Mouse (Mus musculus) hindbrain, embryonic 11.5 days (tissue): ENCODE results near the gene Aloxe3. TPM values are rescaled to one million over a fixed set of nuclear protein-coding genes. Genes with fewer than 3 reads are reported as not detected.
A peak's percentile ranks its signal among the peaks of the same experiment; 100 is the strongest.
"Not testable (repeated sequence)": the region's sequence is repeated elsewhere in the genome, so short reads cannot be mapped to it uniquely, and the experiment has no call there.

ENCODE experiments used
- ATAC-seq: fragments of 200-750 bp; cut with Nextera tagmentation; 2 replicates; pipeline ENCODE4 v1.8.0; 2017; ENCODE audit warnings: mild to moderate bottlenecking, moderate TSS enrichment, moderate library complexity; ENCODE audit not compliant: low FRiP score
- DNase-seq: peaks from one replicate; pipeline ENCODE4 v3.0.0-alpha.2; 2015; ENCODE audit warnings: low spot score
- H3K27ac ChIP-seq: fragments of 300-500 bp; sonication (generic); 2 replicates; pipeline ENCODE4 v1.5.1; 2014; ENCODE audit warnings: mild to moderate bottlenecking, low read depth, low read length
- H3K27me3 ChIP-seq: fragments of 300-500 bp; sonication (generic); 2 replicates; pipeline ENCODE4 v1.6.1; 2014; ENCODE audit warnings: mild to moderate bottlenecking, low read length, moderate library complexity, mixed read lengths; ENCODE audit not compliant: control insufficient read depth, insufficient read depth
- H3K36me3 ChIP-seq: fragments of 300-500 bp; sonication (generic); 2 replicates; pipeline ENCODE4 v1.6.1; 2014; ENCODE audit warnings: mild to moderate bottlenecking, low read length, moderate library complexity, mixed read lengths; ENCODE audit not compliant: control insufficient read depth, insufficient read depth
- H3K4me1 ChIP-seq: fragments of 300-500 bp; sonication (generic); replicated peaks from 2 replicates; pipeline ENCODE4 v1.6.1; 2014; ENCODE audit warnings: low read length, mixed read lengths; ENCODE audit not compliant: control insufficient read depth, insufficient read depth
- H3K4me2 ChIP-seq: fragments of 300-500 bp; sonication (generic); replicated peaks from 2 replicates; pipeline ENCODE4 v1.6.1; 2014; ENCODE audit warnings: mild to moderate bottlenecking, low read depth, low read length
- H3K4me3 ChIP-seq: fragments of 300-500 bp; sonication (generic); 2 replicates; pipeline ENCODE4 v1.5.1; 2014; ENCODE audit warnings: low read depth, low read length
- H3K9ac ChIP-seq: fragments of 300-500 bp; sonication (generic); 2 replicates; pipeline ENCODE4 v1.6.1; 2014; ENCODE audit warnings: low read depth, low read length
- H3K9me3 ChIP-seq: fragments of 300-500 bp; sonication (generic); 2 replicates; pipeline ENCODE4 v1.6.1; 2016; ENCODE audit warnings: low read length; ENCODE audit not compliant: control insufficient read depth
- WGBS: fragments of 180-500 bp; shearing (Covaris S2); extraction: QIAGEN DNeasy Blood & Tissue Kit; methylation state at CpG from one replicate; pipeline ENCODE4 v1.1.7; 2014; 5-methylcytosine and 5-hydroxymethylcytosine counted together
- polyA plus RNA-seq: library from polyadenylated mRNA; unstranded; fragments of >200 nt; fragmentation: Nextera tagmentation; extraction: Ambion mirVana; gene quantifications from 2 replicates; pipeline ENCODE4 v1.2.1, GENCODE M21; 2014

The Aloxe3 gene
- polyA plus RNA-seq, 1 experiment from 2014 or later = 0.40 TPM

DNA sequence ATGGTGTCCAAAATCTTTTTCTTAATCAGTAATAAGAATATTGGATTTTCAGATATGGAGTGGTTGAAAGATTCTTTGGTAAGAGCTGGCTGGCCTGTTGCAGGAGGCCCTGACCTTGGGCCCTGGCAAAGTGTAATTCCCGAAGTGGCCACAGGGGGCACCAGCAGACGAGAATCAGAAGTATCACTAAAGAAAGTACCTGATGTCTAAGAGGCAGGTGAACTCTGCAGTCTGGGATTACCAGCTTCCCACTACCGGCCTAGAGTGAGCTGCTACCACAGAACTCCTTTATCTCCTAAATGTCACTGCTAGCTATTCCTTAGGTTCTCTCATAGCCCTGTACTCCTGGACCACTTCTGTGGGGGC lies 33.3 kb upstream of the Aloxe3 start:
- peaks cover 22% of the 10 kb centered on the region for H3K4me1 ChIP-seq
- no peaks in the 10 kb centered on the region for H3K9me3 ChIP-seq
- no peak overlapping the region for H3K4me3 ChIP-seq
- no peak overlapping the region for H3K4me2 ChIP-seq
- H3K27ac ChIP-seq = no peak overlapping the region
- 0% methylated on average over 3 of the region's 3 CpGs for WGBS
- DNase-seq (peak; percentile 90), ATAC-seq (no peak)
- 0 out of 2 replicates have a peak, but pooled peaks cover 3% of the 10 kb centered on the region for H3K36me3 ChIP-seq
- no peak overlapping the region for H3K9ac ChIP-seq
- H3K27me3 ChIP-seq = no peaks in the 10 kb centered on the region

DNA sequence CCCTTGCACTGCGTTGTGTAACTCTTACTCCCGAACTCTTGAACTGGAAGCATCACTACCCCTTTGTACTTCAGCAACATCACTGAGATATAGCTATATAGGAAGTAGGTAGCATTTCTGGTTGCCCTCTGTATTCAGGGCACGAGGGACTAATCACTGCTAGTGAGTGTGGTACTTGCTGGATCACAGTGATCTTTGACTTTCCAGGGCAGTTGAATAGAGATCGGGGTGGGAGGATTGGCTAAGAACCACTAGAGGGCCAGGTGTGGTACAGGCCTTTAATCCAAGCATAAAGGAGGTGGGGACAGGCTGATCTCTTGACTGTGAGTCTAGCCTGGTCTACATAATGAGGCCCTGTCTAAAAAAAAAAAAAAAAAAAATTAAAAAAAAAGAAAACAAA lies 32.8 kb upstream of the Aloxe3 start:
- DNase-seq = no peak
- peaks cover 24% of the 10 kb centered on the region for H3K4me1 ChIP-seq
- H3K27ac ChIP-seq = no peak overlapping the region
- H3K9me3 ChIP-seq = no peaks in the 10 kb centered on the region
- no peak overlapping the region for H3K9ac ChIP-seq
- H3K4me2 ChIP-seq = no peak overlapping the region
- 0 out of 2 replicates have a peak, but pooled peaks cover 3% of the 10 kb centered on the region for H3K36me3 ChIP-seq
- no peak overlapping the region for H3K4me3 ChIP-seq
- no peaks in the 10 kb centered on the region for H3K27me3 ChIP-seq
- ATAC-seq = no peak
- WGBS = 88% methylated on average over 4 of the region's 4 CpGs

DNA sequence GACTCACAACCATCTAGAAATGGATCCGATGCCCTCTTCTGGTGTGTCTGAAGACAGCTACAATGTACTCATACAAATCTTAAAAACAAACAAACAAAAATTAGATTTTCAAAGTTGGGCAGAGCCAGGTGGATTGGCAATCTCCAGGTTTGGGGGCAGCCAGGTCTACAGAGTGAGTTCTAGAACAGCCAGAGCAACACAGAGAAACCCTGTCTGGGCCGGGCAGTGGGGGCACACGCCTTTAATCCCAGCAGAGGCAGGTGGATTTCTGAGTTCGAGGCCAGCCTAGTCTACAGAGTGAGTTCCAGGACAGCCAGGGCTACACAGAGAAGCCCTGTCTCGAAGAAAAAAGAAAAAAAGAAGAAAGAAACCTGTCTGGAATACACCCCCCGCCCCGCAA lies 31.8 kb upstream of the Aloxe3 start:
- H3K27me3 ChIP-seq, DNase-seq, H3K9ac ChIP-seq, ATAC-seq, H3K4me3 ChIP-seq, H3K36me3 ChIP-seq, H3K9me3 ChIP-seq, H3K27ac ChIP-seq, H3K4me2 ChIP-seq: not testable (repeated sequence)
- WGBS = 87% methylated on average over 7 of the region's 7 CpGs
- H3K4me1 ChIP-seq = peaks cover 32% of the 10 kb centered on the region

DNA sequence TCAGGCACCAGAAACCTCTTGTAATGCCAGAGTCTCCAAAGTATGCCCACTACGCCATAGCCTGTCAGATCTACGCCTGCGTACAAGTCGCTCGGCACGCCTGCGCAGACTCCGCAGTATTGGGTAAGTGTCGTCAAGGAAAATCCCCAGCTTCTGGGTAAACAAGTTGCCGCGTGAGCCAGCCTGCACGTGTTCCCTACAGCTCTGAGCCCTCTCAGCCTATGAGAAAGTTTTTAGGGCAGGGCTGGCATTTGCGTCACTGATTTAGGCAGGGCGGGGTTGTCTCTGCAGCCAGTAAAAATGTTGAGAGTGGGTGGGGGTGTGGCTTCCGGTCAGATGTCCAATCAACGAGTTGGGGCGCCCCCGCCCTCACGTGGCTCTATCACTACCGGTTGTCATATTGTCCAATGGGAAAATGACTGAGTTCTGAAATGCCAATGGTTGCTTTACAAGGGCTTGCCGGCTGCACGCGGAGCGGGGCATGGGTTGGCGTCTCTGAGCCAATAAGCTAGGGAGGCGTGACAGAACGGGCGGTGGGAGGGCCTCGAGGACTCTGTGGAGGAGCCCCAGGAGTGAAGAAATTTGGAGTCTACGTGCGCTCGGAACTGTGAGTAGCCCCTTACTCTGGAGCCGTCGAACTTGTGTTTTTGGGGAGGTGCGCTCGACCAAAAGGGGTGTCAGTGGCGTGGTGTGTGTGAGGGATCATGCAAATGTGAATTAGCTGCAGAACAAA lies 30.8 kb upstream of the Aloxe3 start, which contains the start of gene Per1:
Gene Per1, plus strand, starts transcription at position 521 of the 733 bp plus-strand sequence.
- Histone ChIP-seq H3K4me2 (peak within 1 kb of the TSS; percentile 80), H3K36me3 (0 out of 2 replicates have a peak, but pooled peaks cover 3% of the 10 kb centered on the region), H3K4me1 (peaks cover 30% of the 10 kb centered on the region), H3K9ac (peak within 1 kb of the TSS; percentile 31; the same call in 1 of the 2 replicates), H3K9me3 (no peaks in the 10 kb centered on the region), H3K27me3 (no peaks in the 10 kb centered on the region), H3K4me3 (peak within 1 kb of the TSS; percentile 34), H3K27ac (0 out of 2 replicates have a peak within 1 kb of the TSS, but pooled peaks have one; percentile 17)
- ATAC-seq (peak; percentile 95), DNase-seq (peak; percentile 98)
- WGBS = under 1% methylated on average over 37 of the region's 37 CpGs

DNA sequence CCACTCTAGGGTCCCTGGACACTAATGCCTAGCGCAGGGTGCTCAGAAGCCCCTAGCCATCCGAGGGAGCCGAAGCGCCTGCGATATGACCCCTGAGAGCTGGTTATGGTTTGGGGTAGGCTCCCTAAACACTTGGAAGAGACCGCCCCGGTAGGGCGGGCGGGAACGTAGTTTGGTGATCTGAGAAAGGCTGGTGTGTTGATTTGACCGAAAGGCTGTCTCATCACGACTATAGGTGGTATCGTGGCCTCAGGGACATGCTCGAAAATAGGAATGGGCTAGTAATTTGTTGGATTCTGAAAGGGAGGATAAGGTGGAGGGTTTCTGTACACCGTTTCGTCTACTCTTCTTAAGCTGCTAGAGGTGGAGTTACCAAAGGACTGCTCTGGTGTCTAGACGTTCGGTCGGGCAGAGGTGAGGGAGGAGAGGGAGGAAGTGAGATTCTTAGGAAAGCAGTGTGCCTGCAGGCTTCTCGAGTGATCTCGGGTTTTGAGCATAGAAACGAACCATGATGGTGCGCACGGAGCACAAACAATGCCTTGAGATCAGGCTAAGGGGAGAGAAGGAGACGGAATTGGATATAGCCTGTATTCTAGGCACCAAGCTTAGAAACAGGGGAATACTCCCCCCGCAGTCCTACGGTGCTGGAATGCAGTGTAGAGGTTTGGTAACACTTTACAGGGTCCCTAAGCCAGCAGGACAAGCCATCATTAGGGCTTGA lies 30.0 kb upstream of the Aloxe3 start:
- peak overlapping the region; percentile 31; the same call in 1 of the 2 replicates for H3K9ac ChIP-seq
- H3K4me3 ChIP-seq = peak overlapping the region; percentile 34
- 6% methylated on average over 27 of the region's 27 CpGs for WGBS
- ATAC-seq (no peak), DNase-seq (peak; percentile 35)
- H3K27me3 ChIP-seq = no peaks in the 10 kb centered on the region
- H3K4me1 ChIP-seq = peaks cover 32% of the 10 kb centered on the region
- 0 out of 2 replicates have a peak overlapping the region, but pooled peaks have one; percentile 17 for H3K27ac ChIP-seq
- H3K9me3 ChIP-seq = no peaks in the 10 kb centered on the region
- peak overlapping the region; percentile 80 for H3K4me2 ChIP-seq
- 0 out of 2 replicates have a peak, but pooled peaks cover 3% of the 10 kb centered on the region for H3K36me3 ChIP-seq

DNA sequence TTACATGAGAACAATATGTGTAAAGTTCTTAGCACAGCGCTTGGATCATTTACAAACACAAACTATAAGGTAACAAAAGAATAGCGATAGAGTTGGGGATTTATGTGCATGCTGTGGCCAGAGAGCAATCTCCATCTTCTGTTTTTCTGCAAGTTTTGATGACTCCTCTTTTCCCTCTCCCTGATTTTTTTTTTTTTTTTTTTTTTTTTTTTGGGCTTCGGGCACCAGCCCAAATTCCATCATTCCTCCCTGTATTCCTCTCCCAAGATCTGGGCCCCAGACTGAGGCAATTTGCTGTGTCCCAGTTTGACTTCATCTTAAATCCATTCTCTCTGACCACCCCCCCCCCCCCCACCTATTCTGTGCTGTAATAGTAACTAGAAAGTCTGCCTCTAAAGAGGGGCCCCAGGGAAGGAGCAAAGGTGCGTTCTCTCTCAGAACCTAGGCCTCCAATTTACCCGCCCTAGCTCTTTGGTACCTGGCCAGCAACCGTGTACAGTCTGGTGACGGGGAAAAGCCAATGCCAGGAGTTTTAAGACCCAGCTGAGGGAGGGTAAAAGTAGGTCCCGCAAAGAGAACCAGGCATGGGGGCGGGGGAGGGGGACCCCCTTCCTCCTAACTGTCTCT lies 29.2 kb upstream of the Aloxe3 start:
- Histone ChIP-seq H3K9ac (peak overlapping the region; percentile 35), H3K4me2 (peak overlapping the region; percentile 80), H3K27ac (0 out of 2 replicates have a peak overlapping the region, but pooled peaks have one; percentile 31), H3K36me3 (0 out of 2 replicates have a peak, but pooled peaks cover 3% of the 10 kb centered on the region), H3K4me3 (peak overlapping the region; percentile 22; the same call in 1 of the 2 replicates), H3K4me1 (peaks cover 32% of the 10 kb centered on the region), H3K27me3 (no peaks in the 10 kb centered on the region), H3K9me3 (no peaks in the 10 kb centered on the region)
- DNase-seq (no peak), ATAC-seq (no peak)
- 19% methylated on average over 9 of the region's 9 CpGs for WGBS

DNA sequence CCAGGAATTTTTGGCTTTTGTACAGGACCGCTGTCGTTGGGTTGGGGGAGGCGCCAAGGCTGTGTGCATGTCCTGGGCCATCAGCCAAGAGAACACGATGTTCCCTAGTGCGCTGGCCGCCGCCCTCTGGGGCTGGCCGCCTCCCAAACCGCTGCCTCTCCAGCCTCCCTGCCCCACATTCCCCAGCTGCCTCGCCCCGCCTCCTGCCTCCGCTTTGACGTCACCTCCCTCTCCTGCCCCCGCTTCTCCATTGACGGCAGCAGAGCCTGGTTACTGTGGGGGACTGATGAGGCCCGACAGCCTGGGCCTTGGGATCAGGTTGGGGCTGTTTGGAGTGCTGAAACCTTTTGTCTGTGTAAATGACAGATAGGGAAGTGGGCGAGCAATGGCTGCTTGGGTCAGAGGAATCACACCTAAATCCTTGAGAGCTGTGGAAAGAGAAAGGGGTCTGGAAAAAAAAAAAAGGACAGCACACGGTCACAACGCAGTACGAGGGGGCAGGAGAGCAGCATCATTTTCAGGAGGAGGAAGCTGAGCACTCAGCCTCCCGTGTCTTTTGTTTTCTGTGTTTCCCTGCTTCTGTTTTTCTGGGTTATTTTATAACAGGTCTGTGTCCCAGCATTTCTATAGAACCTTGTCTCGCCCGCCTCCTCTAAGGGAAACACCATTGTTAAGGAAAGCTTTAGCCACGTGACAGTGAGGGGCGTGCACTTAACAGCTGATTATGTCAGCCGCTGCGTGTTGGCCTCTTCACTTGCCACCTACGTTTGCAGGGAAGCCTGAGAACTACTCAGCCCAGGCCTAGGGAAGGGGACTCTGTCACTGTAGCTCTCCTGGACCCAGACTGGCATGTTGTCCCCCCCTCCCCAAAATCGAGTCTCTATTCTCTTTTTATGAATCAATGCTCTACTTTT lies 28.5 kb upstream of the Aloxe3 start:
- H3K4me1 ChIP-seq = peaks cover 32% of the 10 kb centered on the region
- H3K27ac ChIP-seq = peak overlapping the region; percentile 64
- H3K9me3 ChIP-seq = no peaks in the 10 kb centered on the region
- ATAC-seq (no peak), DNase-seq (peak; percentile 81)
- H3K36me3 ChIP-seq = 0 out of 2 replicates have a peak, but pooled peaks cover 3% of the 10 kb centered on the region
- peak overlapping the region; percentile 35 for H3K9ac ChIP-seq
- 2% methylated on average over 29 of the region's 29 CpGs for WGBS
- H3K4me2 ChIP-seq = peak overlapping the region; percentile 45
- peak overlapping the region; percentile 22; the same call in 1 of the 2 replicates for H3K4me3 ChIP-seq
- H3K27me3 ChIP-seq = no peaks in the 10 kb centered on the region
